Mouse (Mus musculus): ENCODE results near the gene Mtnr1b. TPM values are rescaled to one million over a fixed set of nuclear protein-coding genes. Genes with fewer than 3 reads are reported as not detected.

Gene Mtnr1b
- polyA plus RNA-seq, 1 experiment = not detected

- H3K4me1 ChIP-seq (ENCODE audit: control insufficient read depth, insufficient read depth, insufficient read length) = no peaks in the 10 kb centered on the region
- TF ChIP-seq POLR2A (IDR thresholded peaks at IDR 0.05; ENCODE audit: low read depth, low read length) (no peak), CTCF (IDR thresholded peaks at IDR 0.05; ENCODE audit: extremely low read depth, insufficient read depth, insufficient read length, insufficient replicate concordance) (no peak)
Observed at GRCm38 (mm10) chr9:15802413-15803027, 71.8 kb downstream of the Mtnr1b start.

GRCm38 (mm10) chr9:15800402-15800801 is 74.0 kb downstream of the Mtnr1b start:
- DNase-seq (ENCODE audit: low read depth in 1 of 2, low spot score in 2 of 2) = no peak
- Histone ChIP-seq H3K4me1 (ENCODE audit: control insufficient read depth, insufficient read depth, insufficient read length) (no peaks in the 10 kb centered on the region), H3K36me3 (ENCODE audit: control insufficient read depth, insufficient read depth, low read length) (no peaks in the 10 kb centered on the region), H3K4me3 (ENCODE audit: extremely low read depth, insufficient read depth, insufficient read length) (no peak overlapping the region), H3K27ac (ENCODE audit: insufficient read depth, low read length) (no peak overlapping the region), H3K27me3 (ENCODE audit: control insufficient read depth, insufficient read depth, low read length) (no peaks in the 10 kb centered on the region)
- WGBS = 87% methylated on average over 5 of the region's 5 CpGs
- TF ChIP-seq POLR2A (IDR thresholded peaks at IDR 0.05; ENCODE audit: low read depth, low read length) = no peak
- no peak for TF ChIP-seq CTCF (IDR thresholded peaks at IDR 0.05; ENCODE audit: extremely low read depth, insufficient read depth, insufficient read length, insufficient replicate concordance)

More at GRCm38 (mm10) chr9:15802413-15803027, 71.8 kb downstream of the Mtnr1b start:
- no peak overlapping the region for H3K4me3 ChIP-seq (ENCODE audit: extremely low read depth, insufficient read depth, insufficient read length)
- H3K27me3 ChIP-seq (ENCODE audit: control insufficient read depth, insufficient read depth, low read length) = no peaks in the 10 kb centered on the region
- no peak for DNase-seq (ENCODE audit: low read depth in 1 of 2, low spot score in 2 of 2)
- no peak overlapping the region for H3K27ac ChIP-seq (ENCODE audit: insufficient read depth, low read length)
- H3K36me3 ChIP-seq (ENCODE audit: control insufficient read depth, insufficient read depth, low read length) = no peaks in the 10 kb centered on the region

- WGBS = 81% methylated on average over 6 of the region's 6 CpGs
- no peak for TF ChIP-seq CTCF (IDR thresholded peaks at IDR 0.05; ENCODE audit: extremely low read depth, insufficient read depth, insufficient read length, insufficient replicate concordance)
- TF ChIP-seq POLR2A (IDR thresholded peaks at IDR 0.05; ENCODE audit: low read depth, low read length) = no peak
- Histone ChIP-seq H3K27me3 (ENCODE audit: control insufficient read depth, insufficient read depth, low read length) (no peaks in the 10 kb centered on the region), H3K27ac (ENCODE audit: insufficient read depth, low read length) (no peak overlapping the region), H3K4me1 (ENCODE audit: control insufficient read depth, insufficient read depth, insufficient read length) (no peaks in the 10 kb centered on the region), H3K36me3 (ENCODE audit: control insufficient read depth, insufficient read depth, low read length) (no peaks in the 10 kb centered on the region), H3K4me3 (ENCODE audit: extremely low read depth, insufficient read depth, insufficient read length) (no peak overlapping the region)
- no peak for DNase-seq (ENCODE audit: low read depth in 1 of 2, low spot score in 2 of 2)
Observed at GRCm38 (mm10) chr9:15794408-15794807, 79.9 kb downstream of the Mtnr1b start.

- TF ChIP-seq CTCF (IDR thresholded peaks at IDR 0.05; ENCODE audit: extremely low read depth, insufficient read depth, insufficient read length, insufficient replicate concordance) = no peak
- no peak for TF ChIP-seq POLR2A (IDR thresholded peaks at IDR 0.05; ENCODE audit: low read depth, low read length)
- Histone ChIP-seq H3K36me3 (ENCODE audit: control insufficient read depth, insufficient read depth, low read length) (no peaks in the 10 kb centered on the region), H3K4me3 (ENCODE audit: extremely low read depth, insufficient read depth, insufficient read length) (no peak overlapping the region)
Observed at GRCm38 (mm10) chr9:15792076-15792475, 82.3 kb downstream of the Mtnr1b start.

GRCm38 (mm10) chr9:15786610-15787009 is 87.7 kb downstream of the Mtnr1b start:
- no peaks in the 10 kb centered on the region for H3K27me3 ChIP-seq (ENCODE audit: control insufficient read depth, insufficient read depth, low read length)
- no peak for TF ChIP-seq POLR2A (IDR thresholded peaks at IDR 0.05; ENCODE audit: low read depth, low read length)
- no peak for TF ChIP-seq CTCF (IDR thresholded peaks at IDR 0.05; ENCODE audit: extremely low read depth, insufficient read depth, insufficient read length, insufficient replicate concordance)
- no peak for DNase-seq (ENCODE audit: low read depth in 1 of 2, low spot score in 2 of 2)
- no peaks in the 10 kb centered on the region for H3K4me1 ChIP-seq (ENCODE audit: control insufficient read depth, insufficient read depth, insufficient read length)
- no peak overlapping the region for H3K4me3 ChIP-seq (ENCODE audit: extremely low read depth, insufficient read depth, insufficient read length)
- H3K36me3 ChIP-seq (ENCODE audit: control insufficient read depth, insufficient read depth, low read length) = no peaks in the 10 kb centered on the region
- no peak overlapping the region for H3K27ac ChIP-seq (ENCODE audit: insufficient read depth, low read length)
- 71% methylated on average over 2 of the region's 2 CpGs for WGBS

More at GRCm38 (mm10) chr9:15792076-15792475, 82.3 kb downstream of the Mtnr1b start:
- no peak for DNase-seq (ENCODE audit: low read depth in 1 of 2, low spot score in 2 of 2)
- no peaks in the 10 kb centered on the region for H3K4me1 ChIP-seq (ENCODE audit: control insufficient read depth, insufficient read depth, insufficient read length)
- H3K27me3 ChIP-seq (ENCODE audit: control insufficient read depth, insufficient read depth, low read length) = no peaks in the 10 kb centered on the region
- WGBS = 83% methylated on average over 9 of the region's 9 CpGs
- no peak overlapping the region for H3K27ac ChIP-seq (ENCODE audit: insufficient read depth, low read length)

GRCm38 (mm10) chr9:15786192-15786591 is 88.2 kb downstream of the Mtnr1b start:
- Histone ChIP-seq H3K27me3 (ENCODE audit: control insufficient read depth, insufficient read depth, low read length) (no peaks in the 10 kb centered on the region), H3K4me1 (ENCODE audit: control insufficient read depth, insufficient read depth, insufficient read length) (no peaks in the 10 kb centered on the region), H3K4me3 (ENCODE audit: extremely low read depth, insufficient read depth, insufficient read length) (no peak overlapping the region), H3K27ac (ENCODE audit: insufficient read depth, low read length) (no peak overlapping the region), H3K36me3 (ENCODE audit: control insufficient read depth, insufficient read depth, low read length) (no peaks in the 10 kb centered on the region)
- TF ChIP-seq CTCF (IDR thresholded peaks at IDR 0.05; ENCODE audit: extremely low read depth, insufficient read depth, insufficient read length, insufficient replicate concordance) (no peak), POLR2A (IDR thresholded peaks at IDR 0.05; ENCODE audit: low read depth, low read length) (no peak)
- DNase-seq (ENCODE audit: low read depth in 1 of 2, low spot score in 2 of 2) = no peak
- 54% methylated on average over 3 of the region's 3 CpGs for WGBS

- Histone ChIP-seq H3K36me3 (ENCODE audit: control insufficient read depth, insufficient read depth, low read length) (no peaks in the 10 kb centered on the region), H3K27ac (ENCODE audit: insufficient read depth, low read length) (no peak overlapping the region), H3K4me1 (ENCODE audit: control insufficient read depth, insufficient read depth, insufficient read length) (no peaks in the 10 kb centered on the region), H3K4me3 (ENCODE audit: extremely low read depth, insufficient read depth, insufficient read length) (no peak overlapping the region), H3K27me3 (ENCODE audit: control insufficient read depth, insufficient read depth, low read length) (no peaks in the 10 kb centered on the region)
- 79% methylated on average over 4 of the region's 4 CpGs for WGBS
- DNase-seq (ENCODE audit: low read depth in 1 of 2, low spot score in 2 of 2) = no peak
- no peak for TF ChIP-seq POLR2A (IDR thresholded peaks at IDR 0.05; ENCODE audit: low read depth, low read length)
- no peak for TF ChIP-seq CTCF (IDR thresholded peaks at IDR 0.05; ENCODE audit: extremely low read depth, insufficient read depth, insufficient read length, insufficient replicate concordance)
Observed at GRCm38 (mm10) chr9:15781936-15782335, 92.4 kb downstream of the Mtnr1b start.
